8 mouse cellular contexts compared by ENCODE assay signal in the genomic region with DNA sequence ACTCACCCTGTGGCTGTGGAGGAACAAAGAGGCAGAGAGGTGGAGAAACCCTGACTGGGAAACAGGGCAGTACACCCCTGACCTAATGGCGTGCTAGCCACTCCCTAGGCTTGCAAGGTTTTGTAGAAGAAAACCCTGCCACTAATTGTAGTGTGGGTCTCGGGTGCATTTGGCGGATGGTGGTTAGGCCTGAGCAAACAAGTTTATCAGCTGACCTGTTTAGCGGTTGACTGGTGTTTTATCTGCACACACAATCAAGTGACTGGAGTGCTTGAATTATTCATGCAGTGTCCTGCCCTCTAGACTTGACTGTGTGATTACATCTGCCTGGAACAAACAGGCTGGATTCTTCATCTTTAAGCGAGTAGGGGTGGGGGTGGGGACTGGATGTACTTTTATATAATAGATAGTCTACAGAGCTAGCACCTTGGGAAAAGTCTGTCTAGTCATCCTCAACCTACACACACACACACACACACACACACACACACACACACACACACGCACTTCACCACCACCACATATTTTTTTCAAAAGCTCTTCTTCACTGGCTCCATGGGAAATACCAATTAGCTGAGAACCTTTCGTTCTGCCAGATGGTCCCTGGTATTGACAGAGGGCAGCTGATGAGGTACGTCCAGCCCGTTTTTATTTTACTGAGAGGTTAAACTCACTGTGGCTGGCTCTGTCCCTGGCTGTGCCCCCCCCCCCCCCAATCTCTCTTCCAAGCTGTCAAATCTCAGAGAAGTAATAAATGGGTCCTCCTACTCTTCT. TPM values are rescaled to one million over a fixed set of nuclear protein-coding genes. Genes with fewer than 3 reads are reported as not detected.
DNase-seq lines count a peak whose midpoint lies in the region; ATAC-seq lines count a peak whose summit lies in the region.

No protein-coding gene starts in this region.

- 0 out of 2 replicates have a peak overlapping the region, but pooled peaks have one; percentile 17 for H3K27ac ChIP-seq in forebrain, embryonic 16.5 days (ENCODE audit: low read length)
- 0 out of 2 replicates have a peak overlapping the region, but pooled peaks have one; percentile 10 for H3K27ac ChIP-seq in limb, embryonic 10.5 days
- no peak overlapping the region for H3K27ac ChIP-seq in neural tube, embryonic 15.5 days (replicated peaks)

- WGBS in forebrain, embryonic 16.5 days, result 7% methylated on average over 9 of the region's 9 CpGs
- WGBS in limb, embryonic 10.5 days, result 23% methylated on average over 9 of the region's 9 CpGs
- WGBS in neural tube, embryonic 15.5 days, result 12% methylated on average over 9 of the region's 9 CpGs

- H3K4me1 ChIP-seq in forebrain, embryonic 16.5 days (replicated peaks; ENCODE audit: control insufficient read depth, insufficient read depth, low read length), result peaks cover 82% of the 10 kb centered on the region
- H3K4me1 ChIP-seq in limb, embryonic 10.5 days, result peaks cover 91% of the 10 kb centered on the region
- H3K4me1 ChIP-seq in neural tube, embryonic 15.5 days, result peaks cover 79% of the 10 kb centered on the region

- peak; percentile 46 for DNase-seq in lung, postnatal 36 days
- no peak for DNase-seq in lung, postnatal 14 days
- DNase-seq in limb, embryonic 10.5 days (ENCODE audit: low spot score), result no peak
- DNase-seq in spleen, adult 18-20 months, result no peak
- no peak for DNase-seq in right cerebral cortex, postnatal 14 days

- H3K4me2 ChIP-seq in forebrain, embryonic 16.5 days (ENCODE audit: low read length), result peak overlapping the region; percentile 77
- H3K4me2 ChIP-seq in neural tube, embryonic 15.5 days, result peak overlapping the region; percentile 95

- no peak for ATAC-seq in forebrain, embryonic 16.5 days
- no peak for ATAC-seq in neural tube, embryonic 15.5 days (ENCODE audit: low FRiP score)
- ATAC-seq in megakaryocyte progenitor cell, adult 5-6 weeks (replicated peaks; ENCODE audit: poor library complexity), result no peak

- H3K9ac ChIP-seq in forebrain, embryonic 16.5 days (replicated peaks; ENCODE audit: low read depth, low read length), result peak overlapping the region; percentile 50
- H3K9ac ChIP-seq in neural tube, embryonic 15.5 days (replicated peaks), result peak overlapping the region; percentile 39

- H3K36me3 ChIP-seq in forebrain, embryonic 16.5 days (ENCODE audit: control insufficient read depth, insufficient read depth), result no peaks in the 10 kb centered on the region
- peaks cover 85% of the 10 kb centered on the region for H3K36me3 ChIP-seq in limb, embryonic 10.5 days
- H3K36me3 ChIP-seq in neural tube, embryonic 15.5 days, result no peaks in the 10 kb centered on the region

- H3K27me3 ChIP-seq in forebrain, embryonic 16.5 days (replicated peaks; ENCODE audit: control insufficient read depth, insufficient read depth, low read length), result no peaks in the 10 kb centered on the region
- peaks cover 12% of the 10 kb centered on the region; the same call in 1 of the 2 replicates for H3K27me3 ChIP-seq in limb, embryonic 10.5 days (ENCODE audit: low read depth, poor library complexity, severe bottlenecking)
- no peaks in the 10 kb centered on the region for H3K27me3 ChIP-seq in neural tube, embryonic 15.5 days (replicated peaks)

- peak overlapping the region; percentile 36 for H3K4me3 ChIP-seq in forebrain, embryonic 16.5 days (replicated peaks; ENCODE audit: low read length)
- peak overlapping the region; percentile 39 for H3K4me3 ChIP-seq in limb, embryonic 10.5 days
- H3K4me3 ChIP-seq in neural tube, embryonic 15.5 days (replicated peaks), result peak overlapping the region; percentile 24

- H3K9me3 ChIP-seq in forebrain, embryonic 16.5 days (ENCODE audit: control insufficient read depth, low read length), result no peaks in the 10 kb centered on the region
- H3K9me3 ChIP-seq in limb, embryonic 10.5 days (replicated peaks), result no peaks in the 10 kb centered on the region
- no peaks in the 10 kb centered on the region for H3K9me3 ChIP-seq in neural tube, embryonic 15.5 days (replicated peaks)

RNA-seq across cellular contexts. Expression of a gene that starts 5.7 kb away (rescaled TPM):
- polyA plus RNA-seq in forebrain, embryonic 16.5 days (2015; fragmentation: Nextera tagmentation; extraction: Ambion mirVana), result 36.8 and 42.5 TPM in 2 replicates
- polyA plus RNA-seq in limb, embryonic 10.5 days (2016; fragmentation: Nextera tagmentation; extraction: Ambion mirVana), result 53.4 and 55.7 TPM in 2 replicates
- polyA plus RNA-seq in neural tube, embryonic 15.5 days (2015; fragmentation: Nextera tagmentation; extraction: Ambion mirVana), result 20.5 and 24.2 TPM in 2 replicates
- total RNA-seq in megakaryocyte progenitor cell, adult 5-6 weeks (2015), result 65.2 and 66.2 TPM in 2 replicates
- total RNA-seq in megakaryocyte progenitor cell, adult 5-6 weeks (2017), result 48.0 and 50.5 TPM in 2 replicates
